Mouse (Mus musculus) erythroblast, embryonic 14.5 days (primary cell): ENCODE measurements around the gene Fstl4.

Experiments
- GATA1 ChIP-seq: IDR thresholded peaks from 2 replicates; pipeline ENCODE4 v1.6.1; 2012; ENCODE audit warnings: low read length, inconsistent platforms, mixed read lengths
- TAL1 ChIP-seq: IDR thresholded peaks from 3 replicates; pipeline ENCODE4 v1.6.1; 2012; ENCODE audit warnings: low read length, inconsistent platforms, mixed read lengths

- TF ChIP-seq GATA1 (no peak), TAL1 (no peak)
Measured at GRCm38 (mm10) chr11:52718570-52718969, 45.9 kb upstream of the Fstl4 start.
